Mouse (Mus musculus) embryonic facial prominence, embryonic 14.5 days (tissue): Measurements from ENCODE around the gene Gimap3. TPM values are rescaled to one million over a fixed set of nuclear protein-coding genes. Genes with fewer than 3 reads are reported as not detected.
A peak's percentile ranks its signal among the peaks of the same experiment; 100 is the strongest.

Experiments used
- ATAC-seq: fragments of 200-750 bp; cut with Nextera tagmentation; 2 replicates; pipeline ENCODE4 v1.8.0; 2017; ENCODE audit warnings: low read depth, moderate number of reproducible peaks, moderate TSS enrichment
- DNase-seq: peaks from one replicate; pipeline ENCODE4 v3.0.0-alpha.2; 2015; ENCODE audit warnings: low spot score
- H3K27ac ChIP-seq: fragments of 300-500 bp; sonication (generic); replicated peaks from 2 replicates; pipeline ENCODE4 v1.5.1; 2014; ENCODE audit warnings: low read depth, mild to moderate bottlenecking, low read length, moderate library complexity
- H3K27me3 ChIP-seq: fragments of 300-500 bp; sonication (generic); replicated peaks from 2 replicates; pipeline ENCODE4 v1.6.1; 2014; ENCODE audit warnings: low read length; ENCODE audit not compliant: control insufficient read depth, insufficient read depth
- H3K36me3 ChIP-seq: fragments of 300-500 bp; sonication (generic); 2 replicates; pipeline ENCODE4 v1.6.1; 2014; ENCODE audit warnings: low read length, mixed read lengths; ENCODE audit not compliant: control insufficient read depth, insufficient read depth
- H3K4me1 ChIP-seq: fragments of 300-500 bp; sonication (generic); 2 replicates; pipeline ENCODE4 v1.6.1; 2014; ENCODE audit warnings: antibody characterized with exemption, low read length; ENCODE audit not compliant: control insufficient read depth, insufficient read depth
- H3K4me2 ChIP-seq: fragments of 300-500 bp; sonication (generic); 2 replicates; pipeline ENCODE4 v1.6.1; 2014; ENCODE audit warnings: low read depth, mild to moderate bottlenecking, low read length, moderate library complexity, mixed read lengths
- H3K4me3 ChIP-seq: fragments of 300-500 bp; sonication (generic); 2 replicates; pipeline ENCODE4 v1.5.1; 2014; ENCODE audit warnings: low read depth, mild to moderate bottlenecking, low read length
- H3K9ac ChIP-seq: fragments of 300-500 bp; sonication (generic); 2 replicates; pipeline ENCODE4 v1.6.1; 2014; ENCODE audit warnings: low read depth, mild to moderate bottlenecking, low read length, moderate library complexity, mixed read lengths
- H3K9me3 ChIP-seq: fragments of 300-500 bp; sonication (generic); 2 replicates; pipeline ENCODE4 v1.6.1; 2016; ENCODE audit warnings: low read length; ENCODE audit not compliant: control insufficient read depth
- WGBS: fragments of 180-500 bp; shearing (Covaris S2); extraction: QIAGEN DNeasy Blood & Tissue Kit; methylation state at CpG from one replicate; pipeline ENCODE4 v1.1.7; 2014; 5-methylcytosine and 5-hydroxymethylcytosine counted together
- polyA plus RNA-seq: library from polyadenylated mRNA; unstranded; fragments of >200 nt; fragmentation: Nextera tagmentation; extraction: Ambion mirVana; gene quantifications from 2 replicates; pipeline ENCODE4 v1.2.1, GENCODE M21; 2014

Gene Gimap3
- polyA plus RNA-seq, 1 experiment from 2014 or later = not detected

DNA sequence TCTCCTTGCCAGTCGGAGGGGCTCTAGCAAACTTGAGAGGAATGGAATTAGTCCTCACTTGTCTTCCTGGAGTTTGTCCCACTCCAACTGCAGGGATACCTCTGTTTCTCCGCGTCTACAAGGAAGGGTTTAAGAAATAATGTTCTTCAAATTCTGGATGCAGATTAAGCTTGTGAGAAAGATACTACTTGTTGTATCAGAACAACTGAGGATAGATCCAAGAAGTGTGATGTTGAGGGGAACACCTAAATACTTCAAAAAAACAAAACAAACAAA lies 30.9 kb downstream of the Gimap3 start:
- H3K27me3 ChIP-seq = peaks cover 31% of the 10 kb centered on the region
- H3K27ac ChIP-seq = no peak overlapping the region
- H3K9me3 ChIP-seq = no peaks in the 10 kb centered on the region
- 0 out of 2 replicates have a peak, but pooled peaks cover 5% of the 10 kb centered on the region for H3K4me1 ChIP-seq
- DNase-seq = no peak
- no peak overlapping the region for H3K4me3 ChIP-seq
- WGBS = 84% methylated on average over 3 of the region's 3 CpGs
- no peaks in the 10 kb centered on the region for H3K36me3 ChIP-seq
- ATAC-seq = no peak
- H3K4me2 ChIP-seq = no peak overlapping the region
- no peak overlapping the region for H3K9ac ChIP-seq

GRCm38 (mm10) chr6:48738961-48739779 lies 31.5 kb downstream of the Gimap3 start, which contains the start of gene Gimap1:
Gimap1 (plus strand) TSS chr6:48739054.
- no peak within 1 kb of the TSS for H3K9ac ChIP-seq
- H3K27ac ChIP-seq = no peak within 1 kb of the TSS
- DNase-seq (no peak), ATAC-seq (no peak)
- H3K4me1 ChIP-seq = 0 out of 2 replicates have a peak, but pooled peaks cover 5% of the 10 kb centered on the region
- WGBS = 71% methylated on average over 15 of the region's 15 CpGs
- H3K27me3 ChIP-seq = peaks cover 30% of the 10 kb centered on the region
- H3K9me3 ChIP-seq = no peaks in the 10 kb centered on the region
- H3K4me3 ChIP-seq = no peak within 1 kb of the TSS
- H3K4me2 ChIP-seq = no peak within 1 kb of the TSS
- H3K36me3 ChIP-seq = no peaks in the 10 kb centered on the region

- Histone ChIP-seq H3K4me2 (no peak overlapping the region), H3K27me3 (peaks cover 17% of the 10 kb centered on the region), H3K9ac (no peak overlapping the region), H3K4me3 (no peak overlapping the region), H3K36me3 (no peaks in the 10 kb centered on the region), H3K27ac (no peak overlapping the region), H3K9me3 (no peaks in the 10 kb centered on the region), H3K4me1 (0 out of 2 replicates have a peak, but pooled peaks cover under 1% of the 10 kb centered on the region)
- DNase-seq = no peak
- WGBS = 90% methylated on average over 5 of the region's 5 CpGs
- ATAC-seq = no peak
Observed at GRCm38 (mm10) chr6:48737688-48738087, 33.0 kb downstream of the Gimap3 start.

DNA sequence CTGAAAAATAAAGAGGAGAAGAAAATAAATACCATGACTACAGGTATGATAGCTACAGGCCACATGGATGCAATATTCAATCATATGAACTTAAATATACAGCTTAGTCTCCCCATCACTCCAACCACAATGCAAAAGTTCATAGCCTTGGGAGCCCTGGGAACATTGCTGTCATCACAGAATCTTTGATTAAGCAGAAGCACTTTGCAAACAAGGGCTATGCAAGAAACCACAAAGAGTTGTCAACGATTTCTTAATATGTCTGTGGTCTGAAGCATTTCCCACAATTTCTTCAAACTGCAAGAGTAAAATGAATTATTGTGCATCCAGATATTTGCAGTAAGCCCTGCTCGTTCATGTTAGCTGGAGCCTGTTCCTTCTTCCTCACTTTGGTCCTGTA lies 33.6 kb downstream of the Gimap3 start:
- H3K9me3 ChIP-seq = no peaks in the 10 kb centered on the region
- DNase-seq (no peak), ATAC-seq (no peak)
- H3K36me3 ChIP-seq = no peaks in the 10 kb centered on the region
- no peak overlapping the region for H3K4me2 ChIP-seq
- H3K4me1 ChIP-seq = no peaks in the 10 kb centered on the region
- no peak overlapping the region for H3K4me3 ChIP-seq
- peaks cover 10% of the 10 kb centered on the region for H3K27me3 ChIP-seq
- H3K27ac ChIP-seq = no peak overlapping the region
- WGBS = 72% methylated on average over 2 of the region's 2 CpGs
- H3K9ac ChIP-seq = no peak overlapping the region

DNA sequence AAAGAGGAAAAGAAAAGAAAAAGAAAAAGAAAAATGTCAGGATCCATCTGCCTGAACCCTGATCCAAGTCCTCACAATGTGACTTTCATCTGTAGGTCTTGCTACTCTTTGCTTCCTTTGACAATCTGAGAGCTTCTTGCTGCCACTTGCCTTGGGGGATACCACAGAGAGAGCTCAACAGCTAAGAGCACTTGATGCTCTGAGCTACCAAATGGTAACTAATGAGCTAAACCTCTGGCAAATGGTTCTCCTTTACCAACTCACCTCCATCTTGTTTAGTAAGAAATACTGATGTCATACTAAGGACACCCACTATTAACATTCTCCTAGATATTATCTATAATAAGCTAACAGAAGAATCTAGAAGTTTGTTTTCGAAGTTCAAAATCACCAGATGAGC lies 37.0 kb downstream of the Gimap3 start:
- no peaks in the 10 kb centered on the region for H3K36me3 ChIP-seq
- DNase-seq (no peak), ATAC-seq (no peak)
- no peaks in the 10 kb centered on the region for H3K27me3 ChIP-seq
- H3K27ac ChIP-seq = no peak overlapping the region
- H3K4me3 ChIP-seq = no peak overlapping the region
- WGBS = 91% methylated on average over 1 of the region's 1 CpGs
- no peaks in the 10 kb centered on the region for H3K9me3 ChIP-seq
- no peak overlapping the region for H3K9ac ChIP-seq
- no peak overlapping the region for H3K4me2 ChIP-seq
- no peaks in the 10 kb centered on the region for H3K4me1 ChIP-seq

GRCm38 (mm10) chr6:48732864-48733304 lies 37.8 kb downstream of the Gimap3 start:
- Histone ChIP-seq H3K9ac (no peak overlapping the region), H3K4me3 (no peak overlapping the region), H3K4me1 (no peaks in the 10 kb centered on the region), H3K4me2 (no peak overlapping the region), H3K27ac (no peak overlapping the region), H3K27me3 (no peaks in the 10 kb centered on the region), H3K9me3 (no peaks in the 10 kb centered on the region), H3K36me3 (no peaks in the 10 kb centered on the region)
- no peak for DNase-seq
- no peak for ATAC-seq
- 42% methylated on average over 8 of the region's 8 CpGs for WGBS

DNA sequence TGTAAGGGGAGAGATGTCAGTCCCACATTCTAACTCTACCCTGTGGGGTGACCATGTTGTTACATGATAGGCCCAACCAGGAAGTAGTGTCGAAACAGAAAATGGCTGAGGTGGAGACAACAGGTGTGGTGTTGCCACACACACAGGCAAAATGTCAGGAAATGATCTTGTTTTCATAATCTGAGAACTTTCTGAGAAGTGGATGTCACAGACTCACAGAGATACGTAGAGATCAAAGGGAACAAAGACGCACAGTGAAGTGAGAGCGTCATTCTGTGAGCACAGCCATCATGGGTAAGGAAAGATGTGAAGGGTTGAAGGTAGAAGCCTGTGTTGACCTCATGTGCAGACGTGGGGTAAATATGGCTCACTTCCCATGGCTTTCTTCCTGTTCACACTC lies 42.9 kb downstream of the Gimap3 start:
- Histone ChIP-seq H3K36me3 (no peaks in the 10 kb centered on the region), H3K27ac (no peak overlapping the region), H3K4me1 (no peaks in the 10 kb centered on the region; the same call in 1 of the 2 replicates), H3K27me3 (no peaks in the 10 kb centered on the region), H3K4me3 (no peak overlapping the region), H3K4me2 (no peak overlapping the region), H3K9ac (no peak overlapping the region), H3K9me3 (no peaks in the 10 kb centered on the region)
- no peak for ATAC-seq
- WGBS = 90% methylated on average over 5 of the region's 5 CpGs
- DNase-seq = no peak

DNA sequence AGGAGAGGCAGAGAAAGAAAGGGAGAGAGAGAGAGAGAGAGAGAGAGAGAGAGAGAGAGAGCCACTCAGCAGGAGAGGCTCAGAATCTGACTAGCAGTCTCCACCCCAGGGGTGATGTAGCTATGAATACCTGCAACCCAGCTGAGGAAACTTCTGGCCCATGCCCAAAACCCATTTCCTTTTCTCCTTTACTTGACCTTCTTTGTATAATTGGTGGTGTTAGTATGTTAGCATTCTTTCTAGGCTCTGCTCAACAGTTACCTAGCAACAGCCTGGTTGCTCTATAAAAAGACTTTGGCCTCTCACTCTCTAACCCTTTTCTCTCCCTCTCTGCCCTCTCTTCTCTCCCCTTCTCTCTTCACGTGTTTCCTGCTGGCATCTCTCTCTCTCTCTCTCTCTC lies 45.2 kb downstream of the Gimap3 start:
- H3K9ac ChIP-seq = no peak overlapping the region
- no peaks in the 10 kb centered on the region for H3K9me3 ChIP-seq
- no peak overlapping the region for H3K4me2 ChIP-seq
- WGBS = 0% methylated on average over 1 of the region's 1 CpGs
- no peak overlapping the region for H3K27ac ChIP-seq
- no peaks in the 10 kb centered on the region; the same call in 1 of the 2 replicates for H3K4me1 ChIP-seq
- peak; percentile 68 for ATAC-seq
- H3K27me3 ChIP-seq = no peaks in the 10 kb centered on the region
- DNase-seq = peak; percentile 85
- no peaks in the 10 kb centered on the region for H3K36me3 ChIP-seq
- H3K4me3 ChIP-seq = no peak overlapping the region

DNA sequence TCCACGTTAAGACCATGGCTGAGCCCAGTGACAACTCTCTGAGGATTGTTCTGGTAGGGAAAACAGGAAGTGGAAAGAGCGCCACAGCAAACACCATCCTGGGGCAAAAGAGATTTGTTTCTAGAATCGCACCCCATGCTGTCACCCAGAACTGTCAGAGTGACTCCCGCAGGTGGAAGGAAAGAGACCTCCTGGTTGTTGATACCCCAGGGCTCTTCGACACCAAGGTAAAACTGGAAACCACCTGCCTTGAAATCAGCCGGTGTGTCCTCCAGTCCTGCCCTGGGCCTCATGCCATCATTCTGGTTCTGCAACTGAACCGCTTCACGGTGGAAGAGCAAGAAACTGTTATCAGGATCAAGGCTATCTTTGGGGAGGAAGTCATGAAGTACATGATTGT lies 47.2 kb downstream of the Gimap3 start:
- H3K9ac ChIP-seq = no peak overlapping the region
- H3K27ac ChIP-seq = no peak overlapping the region
- H3K4me2 ChIP-seq = no peak overlapping the region
- WGBS = 81% methylated on average over 8 of the region's 8 CpGs
- no peak for DNase-seq
- no peaks in the 10 kb centered on the region for H3K36me3 ChIP-seq
- no peaks in the 10 kb centered on the region; the same call in 1 of the 2 replicates for H3K4me1 ChIP-seq
- no peak for ATAC-seq
- no peak overlapping the region for H3K4me3 ChIP-seq
- no peaks in the 10 kb centered on the region for H3K9me3 ChIP-seq
- no peaks in the 10 kb centered on the region for H3K27me3 ChIP-seq
